Mouse (Mus musculus) liver, postnatal 0 days (tissue): ENCODE data around the gene Ube2q2. TPM values are rescaled to one million over a fixed set of nuclear protein-coding genes. Genes with fewer than 3 reads are reported as not detected.

Experiments used
- ATAC-seq: fragments of 200-750 bp; cut with Nextera tagmentation; 2 replicates; pipeline ENCODE4 v1.8.0; 2017; ENCODE audit warnings: mild to moderate bottlenecking, moderate library complexity
- DNase-seq: peaks from one replicate; pipeline ENCODE4 v3.0.0-alpha.2; 2016
- H3K27ac ChIP-seq: fragments of 300-500 bp; sonication (generic); 2 replicates; pipeline ENCODE4 v1.5.1; 2014; ENCODE audit warnings: antibody characterized with exemption, moderate library complexity, mild to moderate bottlenecking, low read depth
- H3K27me3 ChIP-seq: fragments of 300-500 bp; sonication (generic); 2 replicates; pipeline ENCODE4 v1.6.1; 2014; ENCODE audit warnings: low read length, control low read depth, mixed read lengths; ENCODE audit not compliant: insufficient read depth
- H3K36me3 ChIP-seq: fragments of 300-500 bp; sonication (generic); replicated peaks from 2 replicates; pipeline ENCODE4 v1.6.1; 2014; ENCODE audit warnings: mild to moderate bottlenecking, control low read depth, low read length, moderate library complexity, mixed read lengths; ENCODE audit not compliant: insufficient read depth
- H3K4me1 ChIP-seq: fragments of 300-500 bp; sonication (generic); 2 replicates; pipeline ENCODE4 v1.6.1; 2014; ENCODE audit warnings: antibody characterized with exemption, mild to moderate bottlenecking, control low read depth; ENCODE audit not compliant: insufficient read depth
- H3K4me2 ChIP-seq: fragments of 300-500 bp; sonication (generic); 2 replicates; pipeline ENCODE4 v1.6.1; 2014; ENCODE audit warnings: low read depth, mild to moderate bottlenecking, low read length, moderate library complexity, mixed read lengths
- H3K4me3 ChIP-seq: fragments of 300-500 bp; sonication (generic); 2 replicates; pipeline ENCODE4 v1.5.1; 2014; ENCODE audit warnings: low read depth, low read length
- H3K9ac ChIP-seq: fragments of 300-500 bp; sonication (generic); replicated peaks from 2 replicates; pipeline ENCODE4 v1.6.1; 2014; ENCODE audit warnings: mild to moderate bottlenecking, moderate library complexity
- H3K9me3 ChIP-seq: fragments of 300-500 bp; sonication (generic); 2 replicates; pipeline ENCODE4 v1.6.1; 2016; ENCODE audit warnings: mild to moderate bottlenecking, control low read depth, low read length, mixed read lengths
- CTCF ChIP-seq: sonication (generic); IDR thresholded peaks from 2 replicates; pipeline ENCODE4 v1.5.1; 2016; ENCODE audit warnings: antibody characterized with exemption, low read depth
- EP300 ChIP-seq: IDR thresholded peaks from 2 replicates; pipeline ENCODE4 v1.6.1; 2016; ENCODE audit warnings: antibody characterized with exemption, low read depth, mild to moderate bottlenecking
- WGBS: fragments of 180-500 bp; shearing (Covaris S2); extraction: QIAGEN DNeasy Blood & Tissue Kit; methylation state at CpG from one replicate; pipeline ENCODE4 v1.1.7; 2014; ENCODE audit not compliant: insufficient replicate concordance; 5-methylcytosine and 5-hydroxymethylcytosine counted together
- polyA plus RNA-seq: library from polyadenylated mRNA; unstranded; fragments of >200 nt; fragmentation: Nextera tagmentation; extraction: Ambion mirVana; gene quantifications from 2 replicates; pipeline ENCODE4 v1.2.1, GENCODE M21; 2015

Ube2q2 gene
- polyA plus RNA-seq, 1 experiment from 2014 or later = 8.3 TPM

- H3K4me2 ChIP-seq = no peak overlapping the region
- H3K9ac ChIP-seq = no peak overlapping the region
- H3K27me3 ChIP-seq = no peaks in the 10 kb centered on the region
- no peak overlapping the region for H3K4me3 ChIP-seq
- TF ChIP-seq CTCF (peak; percentile 21), EP300 (no peak)
- H3K9me3 ChIP-seq = no peaks in the 10 kb centered on the region
- H3K36me3 ChIP-seq = peaks cover 7% of the 10 kb centered on the region
- DNase-seq (no peak), ATAC-seq (no peak)
- no peaks in the 10 kb centered on the region for H3K4me1 ChIP-seq
- 70% methylated on average over 2 of the region's 2 CpGs for WGBS
- H3K27ac ChIP-seq = no peak overlapping the region
Observed at GRCm38 (mm10) chr9:55199348-55199747, 50.7 kb downstream of the Ube2q2 start.

GRCm38 (mm10) chr9:55208458-55208789 lies 59.8 kb downstream of the Ube2q2 start:
- WGBS = 2% methylated on average over 2 of the region's 2 CpGs
- H3K36me3 ChIP-seq = peaks cover 19% of the 10 kb centered on the region
- ATAC-seq = no peak
- DNase-seq = no peak
- H3K27ac ChIP-seq = peak overlapping the region; percentile 91
- H3K27me3 ChIP-seq = no peaks in the 10 kb centered on the region
- no peaks in the 10 kb centered on the region for H3K9me3 ChIP-seq
- peak overlapping the region; percentile 86 for H3K9ac ChIP-seq
- TF ChIP-seq EP300 = no peak
- TF ChIP-seq CTCF = no peak
- peak overlapping the region; percentile 79 for H3K4me3 ChIP-seq
- peak overlapping the region; percentile 92 for H3K4me2 ChIP-seq
- H3K4me1 ChIP-seq = peaks cover 17% of the 10 kb centered on the region

- Histone ChIP-seq H3K36me3 (peaks cover 21% of the 10 kb centered on the region), H3K4me3 (peak within 1 kb of the TSS; percentile 79), H3K9ac (peak within 1 kb of the TSS; percentile 86), H3K9me3 (no peaks in the 10 kb centered on the region), H3K27me3 (no peaks in the 10 kb centered on the region), H3K27ac (peak within 1 kb of the TSS; percentile 91), H3K4me1 (peaks cover 18% of the 10 kb centered on the region), H3K4me2 (peak within 1 kb of the TSS; percentile 92)
- peak; percentile 97 for ATAC-seq
- peak; percentile 91 for DNase-seq
- TF ChIP-seq EP300 (no peak; the same call in 1 of the 2 replicates), CTCF (peak; percentile 35)
- WGBS = 0% methylated on average over 64 of the region's 65 CpGs
Observed at GRCm38 (mm10) chr9:55208790-55209481, 60.3 kb downstream of the Ube2q2 start, which contains the start of gene Fbxo22. Gene Fbxo22, plus strand, starts transcription at chr9:55208925.

- 56% methylated on average over 4 of the region's 4 CpGs for WGBS
- Histone ChIP-seq H3K4me2 (peak overlapping the region; percentile 36), H3K9me3 (no peaks in the 10 kb centered on the region), H3K4me1 (peaks cover 28% of the 10 kb centered on the region), H3K4me3 (no peak overlapping the region), H3K27me3 (no peaks in the 10 kb centered on the region), H3K36me3 (peaks cover 36% of the 10 kb centered on the region), H3K27ac (peak overlapping the region; percentile 17; the same call in 1 of the 2 replicates), H3K9ac (no peak overlapping the region)
- ATAC-seq (no peak), DNase-seq (no peak)
- TF ChIP-seq EP300 (no peak), CTCF (no peak)
Observed at GRCm38 (mm10) chr9:55211611-55212010, 63.0 kb downstream of the Ube2q2 start.

GRCm38 (mm10) chr9:55213396-55213795 lies 64.7 kb downstream of the Ube2q2 start:
- H3K9me3 ChIP-seq = no peaks in the 10 kb centered on the region
- H3K9ac ChIP-seq = no peak overlapping the region
- no peak overlapping the region for H3K4me2 ChIP-seq
- 75% methylated on average over 1 of the region's 1 CpGs for WGBS
- peak overlapping the region; percentile 53; the same call in 1 of the 2 replicates for H3K27ac ChIP-seq
- no peak for DNase-seq
- peaks cover 49% of the 10 kb centered on the region for H3K36me3 ChIP-seq
- H3K4me1 ChIP-seq = peaks cover 22% of the 10 kb centered on the region
- no peak for TF ChIP-seq EP300
- TF ChIP-seq CTCF = no peak
- H3K27me3 ChIP-seq = no peaks in the 10 kb centered on the region
- no peak overlapping the region for H3K4me3 ChIP-seq
- ATAC-seq = no peak

- TF ChIP-seq EP300 = no peak
- TF ChIP-seq CTCF = no peak
- no peak overlapping the region for H3K9ac ChIP-seq
- peaks cover 63% of the 10 kb centered on the region for H3K36me3 ChIP-seq
- DNase-seq = no peak
- no peak overlapping the region for H3K4me2 ChIP-seq
- H3K27ac ChIP-seq = no peak overlapping the region; the same call in 1 of the 2 replicates
- 75% methylated on average over 3 of the region's 3 CpGs for WGBS
- no peaks in the 10 kb centered on the region for H3K27me3 ChIP-seq
- peaks cover 15% of the 10 kb centered on the region for H3K4me1 ChIP-seq
- H3K9me3 ChIP-seq = no peaks in the 10 kb centered on the region
- no peak overlapping the region for H3K4me3 ChIP-seq
- ATAC-seq = peak; percentile 55; the same call in 1 of the 2 replicates
Observed at GRCm38 (mm10) chr9:55215056-55215455, 66.4 kb downstream of the Ube2q2 start.
